Mouse (Mus musculus) liver, adult 2 months (tissue): Measurements from ENCODE around the gene Faim. TPM values are rescaled to one million over a fixed set of nuclear protein-coding genes. Genes with fewer than 3 reads are reported as not detected.

Experiments used
- DNase-seq: peaks from one replicate; pipeline ENCODE4 v3.0.0-alpha.2; 2011; ENCODE audit warnings: low read depth, low spot score; ENCODE audit errors: extremely low read depth
- H3K27ac ChIP-seq: fragments of 200-500 bp; replicated peaks from 2 replicates; pipeline ENCODE4 v1.5.1; 2012; ENCODE audit warnings: low read depth, mild to moderate bottlenecking, control low read depth, inconsistent platforms, low read length; ENCODE audit not compliant: insufficient read depth
- H3K27me3 ChIP-seq: fragments of 200-500 bp; 2 replicates; pipeline ENCODE4 v1.6.1; 2012; ENCODE audit warnings: mild to moderate bottlenecking, moderate library complexity, low read length, inconsistent platforms; ENCODE audit not compliant: control insufficient read depth, insufficient read depth
- H3K36me3 ChIP-seq: fragments of 200-500 bp; 2 replicates; pipeline ENCODE4 v1.6.1; 2012; ENCODE audit warnings: low read length, inconsistent platforms; ENCODE audit not compliant: control insufficient read depth, insufficient read depth
- H3K4me1 ChIP-seq: fragments of 200-500 bp; 2 replicates; pipeline ENCODE4 v1.6.1; 2011; ENCODE audit warnings: low read length; ENCODE audit not compliant: control insufficient read depth, insufficient read depth
- H3K4me3 ChIP-seq: fragments of 200-500 bp; 2 replicates; pipeline ENCODE4 v1.5.1; 2011; ENCODE audit warnings: low read depth, mild to moderate bottlenecking, control low read depth, low read length, moderate library complexity; ENCODE audit not compliant: insufficient read depth
- H3K79me2 ChIP-seq: fragments of 200-500 bp; 2 replicates; pipeline ENCODE4 v1.6.1; 2012; ENCODE audit warnings: inconsistent platforms, mild to moderate bottlenecking, low read length, moderate library complexity; ENCODE audit not compliant: control insufficient read depth, insufficient read depth
- H3K9ac ChIP-seq: fragments of 200-500 bp; 2 replicates; pipeline ENCODE4 v1.6.1; 2012; ENCODE audit warnings: low read depth, mild to moderate bottlenecking, control low read depth, inconsistent platforms, low read length
- CTCF ChIP-seq: fragments of 200-500 bp; IDR thresholded peaks from 2 replicates; pipeline ENCODE4 v1.5.1; 2011; ENCODE audit warnings: low read depth, low read length, control low read depth
- POLR2A ChIP-seq: fragments of 200-500 bp; IDR thresholded peaks from 2 replicates; pipeline ENCODE4 v1.6.1; 2011; ENCODE audit warnings: low read length, control low read depth; ENCODE audit not compliant: insufficient read depth; ENCODE audit errors: extremely low read depth
- WGBS: fragments of 180-500 bp; shearing (Covaris S2); methylation state at CpG from one replicate; pipeline ENCODE4 v1.1.7; 2018; 5-methylcytosine and 5-hydroxymethylcytosine counted together
- polyA plus RNA-seq: library from polyadenylated mRNA; depleted of rRNA; stranded (reverse); fragments of >200 nt; gene quantifications from 2 replicates; pipeline ENCODE4 v1.2.3, GENCODE M21; 2012
- total RNA-seq: library from RNA; depleted of rRNA; stranded (reverse); fragments of >200 nt; gene quantifications from 2 replicates; pipeline ENCODE4 v1.2.3, GENCODE M21; 2014

The Faim gene
- total and polyA plus RNA-seq, 2 experiments = 2.3 to 10.9 TPM

- Histone ChIP-seq H3K9ac (no peak overlapping the region), H3K79me2 (no peaks in the 10 kb centered on the region), H3K36me3 (no peaks in the 10 kb centered on the region), H3K27ac (no peak overlapping the region), H3K27me3 (peaks cover 54% of the 10 kb centered on the region), H3K4me1 (no peaks in the 10 kb centered on the region), H3K4me3 (no peak overlapping the region)
- TF ChIP-seq CTCF (no peak), POLR2A (no peak)
- 12% methylated on average over 6 of the region's 6 CpGs for WGBS
- no peak for DNase-seq
Measured at GRCm38 (mm10) chr9:98958628-98959027, 27.5 kb upstream of the Faim start.

DNA sequence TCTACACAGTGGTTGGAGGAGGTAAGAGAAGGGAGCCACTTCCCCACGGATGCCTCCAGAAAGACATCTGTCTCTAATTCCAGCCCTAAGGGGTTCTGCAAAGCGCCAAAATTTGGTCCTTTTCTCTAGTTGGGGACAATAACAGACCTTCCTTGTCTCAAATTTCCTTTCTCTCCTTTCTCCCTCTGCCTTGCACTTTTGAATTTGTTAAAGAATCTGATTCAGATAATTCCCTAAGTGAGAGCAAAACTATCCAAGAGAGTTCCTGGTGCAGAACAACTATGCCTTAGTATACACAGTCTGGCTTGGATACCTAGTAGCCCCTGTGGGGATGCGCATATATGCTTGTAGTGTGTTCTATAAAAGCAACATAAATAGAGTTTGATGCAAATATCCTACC lies 26.3 kb upstream of the Faim start:
- Histone ChIP-seq H3K4me1 (no peaks in the 10 kb centered on the region), H3K27ac (no peak overlapping the region), H3K36me3 (no peaks in the 10 kb centered on the region), H3K4me3 (no peak overlapping the region), H3K27me3 (peaks cover 48% of the 10 kb centered on the region), H3K79me2 (no peaks in the 10 kb centered on the region), H3K9ac (no peak overlapping the region)
- TF ChIP-seq CTCF (no peak), POLR2A (no peak)
- DNase-seq = no peak
- WGBS = 44% methylated on average over 3 of the region's 3 CpGs

- Histone ChIP-seq H3K79me2 (no peaks in the 10 kb centered on the region), H3K27ac (no peak overlapping the region), H3K9ac (no peak overlapping the region), H3K27me3 (peaks cover 48% of the 10 kb centered on the region), H3K4me1 (no peaks in the 10 kb centered on the region), H3K36me3 (no peaks in the 10 kb centered on the region), H3K4me3 (no peak overlapping the region)
- WGBS = 35% methylated on average over 5 of the region's 5 CpGs
- no peak for DNase-seq
- no peak for TF ChIP-seq CTCF
- TF ChIP-seq POLR2A = no peak
Measured at GRCm38 (mm10) chr9:98960348-98960747, 25.8 kb upstream of the Faim start.

GRCm38 (mm10) chr9:98961591-98962477 lies 24.3 kb upstream of the Faim start:
- Histone ChIP-seq H3K27me3 (peaks cover 37% of the 10 kb centered on the region), H3K4me1 (no peaks in the 10 kb centered on the region), H3K36me3 (no peaks in the 10 kb centered on the region), H3K9ac (no peak overlapping the region), H3K79me2 (no peaks in the 10 kb centered on the region), H3K27ac (no peak overlapping the region), H3K4me3 (no peak overlapping the region)
- DNase-seq = no peak
- TF ChIP-seq CTCF = no peak
- TF ChIP-seq POLR2A = no peak
- 15% methylated on average over 22 of the region's 22 CpGs for WGBS

GRCm38 (mm10) chr9:98962478-98963142 lies 23.6 kb upstream of the Faim start:
- peaks cover 33% of the 10 kb centered on the region for H3K27me3 ChIP-seq
- no peak for DNase-seq
- H3K79me2 ChIP-seq = no peaks in the 10 kb centered on the region
- H3K36me3 ChIP-seq = no peaks in the 10 kb centered on the region
- H3K9ac ChIP-seq = no peak overlapping the region
- WGBS = 3% methylated on average over 20 of the region's 20 CpGs
- H3K4me3 ChIP-seq = no peak overlapping the region
- H3K27ac ChIP-seq = no peak overlapping the region
- no peak for TF ChIP-seq POLR2A
- TF ChIP-seq CTCF = no peak
- H3K4me1 ChIP-seq = no peaks in the 10 kb centered on the region
